Mouse (Mus musculus): ENCODE measurements around the gene Slc25a21. TPM values are rescaled to one million over a fixed set of nuclear protein-coding genes. Genes with fewer than 3 reads are reported as not detected.
A peak's percentile ranks its signal among the peaks of the same experiment; 100 is the strongest.
"Not testable (repeated sequence)": the region's sequence is repeated elsewhere in the genome, so short reads cannot be mapped to it uniquely, and the experiment has no call there.

Slc25a21 gene
- not detected in 2 replicates for polyA plus RNA-seq (2012; ENCODE audit: insufficient read depth, insufficient read length, missing spikeins)

GRCm38 (mm10) chr12:57197363-57198026, at the start of gene Slc25a21:
TSS of gene Slc25a21 (minus strand) at chr12:57197472.
- no peak for TF ChIP-seq CTCF (IDR thresholded peaks at IDR 0.05; ENCODE audit: low read depth, low read length)
- TF ChIP-seq POLR2A (IDR thresholded peaks at IDR 0.05; ENCODE audit: borderline replicate concordance, low read depth, low read length), result no peak
- peak within 1 kb of the TSS; percentile 47 for H3K4me3 ChIP-seq (ENCODE audit: insufficient read depth, low read length)
- no peak within 1 kb of the TSS for H3K27ac ChIP-seq (ENCODE audit: insufficient read depth, low read depth, low read length)
- H3K4me1 ChIP-seq (ENCODE audit: control insufficient read depth, insufficient read depth, low read length), result no peaks in the 10 kb centered on the region

GRCm38 (mm10) chr12:57243671-57244495, 46.6 kb upstream of the Slc25a21 start:
- H3K27ac ChIP-seq (ENCODE audit: insufficient read depth, low read depth, low read length), result peak overlapping the region; percentile 0; the same call in 1 of the 2 replicates
- no peak overlapping the region for H3K4me3 ChIP-seq (ENCODE audit: insufficient read depth, low read length)
- H3K4me1 ChIP-seq (ENCODE audit: control insufficient read depth, insufficient read depth, low read length), result peaks cover 10% of the 10 kb centered on the region
- no peak for TF ChIP-seq POLR2A (IDR thresholded peaks at IDR 0.05; ENCODE audit: borderline replicate concordance, low read depth, low read length)
- no peak for TF ChIP-seq CTCF (IDR thresholded peaks at IDR 0.05; ENCODE audit: low read depth, low read length)

- Histone ChIP-seq H3K27ac (ENCODE audit: insufficient read depth, low read depth, low read length) (no peak overlapping the region), H3K4me3 (ENCODE audit: insufficient read depth, low read length) (no peak overlapping the region), H3K4me1 (ENCODE audit: control insufficient read depth, insufficient read depth, low read length) (peaks cover 24% of the 10 kb centered on the region)
- TF ChIP-seq CTCF (IDR thresholded peaks at IDR 0.05; ENCODE audit: low read depth, low read length), result no peak
Observed at GRCm38 (mm10) chr12:57233386-57233785, 36.1 kb upstream of the Slc25a21 start.

GRCm38 (mm10) chr12:57231085-57231875, 34.0 kb upstream of the Slc25a21 start:
- peak overlapping the region; percentile 74 for H3K4me3 ChIP-seq (ENCODE audit: insufficient read depth, low read length)
- TF ChIP-seq CTCF (IDR thresholded peaks at IDR 0.05; ENCODE audit: low read depth, low read length), result no peak
- TF ChIP-seq POLR2A (IDR thresholded peaks at IDR 0.05; ENCODE audit: borderline replicate concordance, low read depth, low read length), result no peak
- peaks cover 15% of the 10 kb centered on the region for H3K4me1 ChIP-seq (ENCODE audit: control insufficient read depth, insufficient read depth, low read length)
- no peak overlapping the region for H3K27ac ChIP-seq (ENCODE audit: insufficient read depth, low read depth, low read length)

GRCm38 (mm10) chr12:57230192-57230706, 33.0 kb upstream of the Slc25a21 start, which contains the start of the genes Prps1l3 and Mipol1:
TSS of gene Prps1l3 (plus strand) at chr12:57230412.
TSS of gene Mipol1 (plus strand) at chr12:57230427.
- H3K4me1 ChIP-seq (ENCODE audit: control insufficient read depth, insufficient read depth, low read length), result peaks cover 10% of the 10 kb centered on the region
- TF ChIP-seq CTCF (IDR thresholded peaks at IDR 0.05; ENCODE audit: low read depth, low read length) (no peak), POLR2A (IDR thresholded peaks at IDR 0.05; ENCODE audit: borderline replicate concordance, low read depth, low read length) (peak; percentile 67; the same call in 1 of the 2 replicates)
- peak within 1 kb of the TSS; percentile 74 for H3K4me3 ChIP-seq (ENCODE audit: insufficient read depth, low read length)
- peak within 1 kb of the TSS; percentile 75 for H3K27ac ChIP-seq (ENCODE audit: insufficient read depth, low read depth, low read length)

GRCm38 (mm10) chr12:57229703-57230102, 32.4 kb upstream of the Slc25a21 start:
- peak overlapping the region; percentile 38 for H3K27ac ChIP-seq (ENCODE audit: insufficient read depth, low read depth, low read length)
- TF ChIP-seq CTCF (IDR thresholded peaks at IDR 0.05; ENCODE audit: low read depth, low read length) (no peak), POLR2A (IDR thresholded peaks at IDR 0.05; ENCODE audit: borderline replicate concordance, low read depth, low read length) (no peak)
- peaks cover 8% of the 10 kb centered on the region for H3K4me1 ChIP-seq (ENCODE audit: control insufficient read depth, insufficient read depth, low read length)
- H3K4me3 ChIP-seq (ENCODE audit: insufficient read depth, low read length), result peak overlapping the region; percentile 54

GRCm38 (mm10) chr12:57227776-57228175, 30.5 kb upstream of the Slc25a21 start:
- peaks cover 8% of the 10 kb centered on the region for H3K4me1 ChIP-seq (ENCODE audit: control insufficient read depth, insufficient read depth, low read length)
- no peak overlapping the region for H3K4me3 ChIP-seq (ENCODE audit: insufficient read depth, low read length)
- no peak overlapping the region for H3K27ac ChIP-seq (ENCODE audit: insufficient read depth, low read depth, low read length)
- TF ChIP-seq POLR2A (IDR thresholded peaks at IDR 0.05; ENCODE audit: borderline replicate concordance, low read depth, low read length), result no peak
- no peak for TF ChIP-seq CTCF (IDR thresholded peaks at IDR 0.05; ENCODE audit: low read depth, low read length)

GRCm38 (mm10) chr12:57226411-57226810, 29.1 kb upstream of the Slc25a21 start:
- H3K4me1 ChIP-seq (ENCODE audit: control insufficient read depth, insufficient read depth, low read length), result peaks cover 3% of the 10 kb centered on the region
- TF ChIP-seq CTCF (IDR thresholded peaks at IDR 0.05; ENCODE audit: low read depth, low read length) (no peak), POLR2A (IDR thresholded peaks at IDR 0.05; ENCODE audit: borderline replicate concordance, low read depth, low read length) (no peak)
- no peak overlapping the region for H3K27ac ChIP-seq (ENCODE audit: insufficient read depth, low read depth, low read length)
- H3K4me3 ChIP-seq (ENCODE audit: insufficient read depth, low read length), result no peak overlapping the region

GRCm38 (mm10) chr12:57212463-57212862, 15.2 kb upstream of the Slc25a21 start:
- not testable (repeated sequence) for H3K4me3 ChIP-seq (ENCODE audit: insufficient read depth, low read length); H3K4me1 ChIP-seq (ENCODE audit: control insufficient read depth, insufficient read depth, low read length); H3K27ac ChIP-seq (ENCODE audit: insufficient read depth, low read depth, low read length)
